Mouse (Mus musculus): ENCODE results near the gene Mafb. TPM values are rescaled to one million over a fixed set of nuclear protein-coding genes. Genes with fewer than 3 reads are reported as not detected.

Gene Mafb
- polyA plus RNA-seq, 1 experiment: 12.0 TPM

GRCm38 (mm10) chr2:160348072-160348604 lies 18.7 kb downstream of the Mafb start:
- H3K4me3 ChIP-seq (replicated peaks; ENCODE audit: control insufficient read depth, low read depth, low read length): no peak overlapping the region

GRCm38 (mm10) chr2:160345644-160346043 lies 21.2 kb downstream of the Mafb start:
- TF ChIP-seq CTCF (IDR thresholded peaks at IDR 0.05; ENCODE audit: control insufficient read depth, insufficient read depth, low read length): no peak
- TF ChIP-seq POLR2A (IDR thresholded peaks at IDR 0.05; ENCODE audit: borderline replicate concordance, control insufficient read depth, low read depth, low read length): no peak
- H3K4me1 ChIP-seq (ENCODE audit: control insufficient read depth, insufficient read depth, low read length): no peaks in the 10 kb centered on the region

More at GRCm38 (mm10) chr2:160348072-160348604, 18.7 kb downstream of the Mafb start:
- 57% methylated on average over 4 of the region's 4 CpGs for WGBS
- H3K4me1 ChIP-seq (ENCODE audit: control insufficient read depth, insufficient read depth, low read length): no peaks in the 10 kb centered on the region
- no peak overlapping the region for H3K27ac ChIP-seq (ENCODE audit: control insufficient read depth, insufficient read depth, low read depth, low read length, poor library complexity)
- TF ChIP-seq POLR2A (IDR thresholded peaks at IDR 0.05; ENCODE audit: borderline replicate concordance, control insufficient read depth, low read depth, low read length) (no peak), CTCF (IDR thresholded peaks at IDR 0.05; ENCODE audit: control insufficient read depth, insufficient read depth, low read length) (no peak)

GRCm38 (mm10) chr2:160340121-160340520 lies 26.7 kb downstream of the Mafb start:
- TF ChIP-seq POLR2A (IDR thresholded peaks at IDR 0.05; ENCODE audit: borderline replicate concordance, control insufficient read depth, low read depth, low read length) (no peak), CTCF (IDR thresholded peaks at IDR 0.05; ENCODE audit: control insufficient read depth, insufficient read depth, low read length) (no peak)
- H3K4me1 ChIP-seq (ENCODE audit: control insufficient read depth, insufficient read depth, low read length): peaks cover under 1% of the 10 kb centered on the region; the same call in 1 of the 2 replicates

More at GRCm38 (mm10) chr2:160345644-160346043, 21.2 kb downstream of the Mafb start:
- Histone ChIP-seq H3K4me3 (replicated peaks; ENCODE audit: control insufficient read depth, low read depth, low read length) (no peak overlapping the region), H3K27ac (ENCODE audit: control insufficient read depth, insufficient read depth, low read depth, low read length, poor library complexity) (no peak overlapping the region)

GRCm38 (mm10) chr2:160339595-160339994 lies 27.3 kb downstream of the Mafb start:
- H3K4me1 ChIP-seq (ENCODE audit: control insufficient read depth, insufficient read depth, low read length): peaks cover 1% of the 10 kb centered on the region; the same call in 1 of the 2 replicates
- no peak overlapping the region for H3K27ac ChIP-seq (ENCODE audit: control insufficient read depth, insufficient read depth, low read depth, low read length, poor library complexity)
- H3K4me3 ChIP-seq (replicated peaks; ENCODE audit: control insufficient read depth, low read depth, low read length): no peak overlapping the region
- 81% methylated on average over 5 of the region's 5 CpGs for WGBS
- no peak for TF ChIP-seq POLR2A (IDR thresholded peaks at IDR 0.05; ENCODE audit: borderline replicate concordance, control insufficient read depth, low read depth, low read length)
- TF ChIP-seq CTCF (IDR thresholded peaks at IDR 0.05; ENCODE audit: control insufficient read depth, insufficient read depth, low read length): no peak

More at GRCm38 (mm10) chr2:160340121-160340520, 26.7 kb downstream of the Mafb start:
- 68% methylated on average over 4 of the region's 4 CpGs for WGBS
- Histone ChIP-seq H3K4me3 (replicated peaks; ENCODE audit: control insufficient read depth, low read depth, low read length) (no peak overlapping the region), H3K27ac (ENCODE audit: control insufficient read depth, insufficient read depth, low read depth, low read length, poor library complexity) (no peak overlapping the region)

GRCm38 (mm10) chr2:160336053-160336452 lies 30.8 kb downstream of the Mafb start:
- TF ChIP-seq POLR2A (IDR thresholded peaks at IDR 0.05; ENCODE audit: borderline replicate concordance, control insufficient read depth, low read depth, low read length) (no peak), CTCF (IDR thresholded peaks at IDR 0.05; ENCODE audit: control insufficient read depth, insufficient read depth, low read length) (no peak)
- WGBS: 36% methylated on average over 2 of the region's 2 CpGs
- Histone ChIP-seq H3K4me1 (ENCODE audit: control insufficient read depth, insufficient read depth, low read length) (peaks cover 1% of the 10 kb centered on the region; the same call in 1 of the 2 replicates), H3K27ac (ENCODE audit: control insufficient read depth, insufficient read depth, low read depth, low read length, poor library complexity) (no peak overlapping the region), H3K4me3 (replicated peaks; ENCODE audit: control insufficient read depth, low read depth, low read length) (no peak overlapping the region)

- WGBS: 0% methylated on average over 1 of the region's 1 CpGs
- no peak for TF ChIP-seq POLR2A (IDR thresholded peaks at IDR 0.05; ENCODE audit: borderline replicate concordance, control insufficient read depth, low read depth, low read length)
- no peak for TF ChIP-seq CTCF (IDR thresholded peaks at IDR 0.05; ENCODE audit: control insufficient read depth, insufficient read depth, low read length)
- Histone ChIP-seq H3K4me1 (ENCODE audit: control insufficient read depth, insufficient read depth, low read length) (peaks cover 1% of the 10 kb centered on the region; the same call in 1 of the 2 replicates), H3K27ac (ENCODE audit: control insufficient read depth, insufficient read depth, low read depth, low read length, poor library complexity) (no peak overlapping the region), H3K4me3 (replicated peaks; ENCODE audit: control insufficient read depth, low read depth, low read length) (no peak overlapping the region)
Observed at GRCm38 (mm10) chr2:160335043-160335442, 31.8 kb downstream of the Mafb start.

- no peak for TF ChIP-seq POLR2A (IDR thresholded peaks at IDR 0.05; ENCODE audit: borderline replicate concordance, control insufficient read depth, low read depth, low read length)
- 75% methylated on average over 4 of the region's 4 CpGs for WGBS
Observed at GRCm38 (mm10) chr2:160334111-160334661, 32.7 kb downstream of the Mafb start, which contains the start of gene Gm826. Gene Gm826, minus strand, starts transcription at chr2:160334162.

GRCm38 (mm10) chr2:160332516-160333325 lies 34.1 kb downstream of the Mafb start:
- Histone ChIP-seq H3K27ac (ENCODE audit: control insufficient read depth, insufficient read depth, low read depth, low read length, poor library complexity) (no peak overlapping the region), H3K4me1 (ENCODE audit: control insufficient read depth, insufficient read depth, low read length) (peaks cover 1% of the 10 kb centered on the region; the same call in 1 of the 2 replicates), H3K4me3 (replicated peaks; ENCODE audit: control insufficient read depth, low read depth, low read length) (no peak overlapping the region)
- TF ChIP-seq POLR2A (IDR thresholded peaks at IDR 0.05; ENCODE audit: borderline replicate concordance, control insufficient read depth, low read depth, low read length): no peak
- WGBS: 80% methylated on average over 12 of the region's 12 CpGs

More at GRCm38 (mm10) chr2:160334111-160334661, 32.7 kb downstream of the Mafb start, which contains the start of gene Gm826:
- peaks cover 1% of the 10 kb centered on the region; the same call in 1 of the 2 replicates for H3K4me1 ChIP-seq (ENCODE audit: control insufficient read depth, insufficient read depth, low read length)
- H3K27ac ChIP-seq (ENCODE audit: control insufficient read depth, insufficient read depth, low read depth, low read length, poor library complexity): no peak within 1 kb of the TSS
- H3K4me3 ChIP-seq (replicated peaks; ENCODE audit: control insufficient read depth, low read depth, low read length): no peak within 1 kb of the TSS

All from bone marrow, adult 2 months (tissue).